Mouse (Mus musculus) cerebellum, adult 2 months (tissue): Measurements from ENCODE around the gene Myadm.

Experiments used
- CTCF ChIP-seq: fragments of 200-500 bp; IDR thresholded peaks from 2 replicates; pipeline ENCODE4 v1.5.1; 2011; ENCODE audit warnings: low read depth, mild to moderate bottlenecking, control low read depth, low read length, moderate library complexity, borderline replicate concordance; ENCODE audit not compliant: insufficient read depth
- POLR2A ChIP-seq: fragments of 200-500 bp; IDR thresholded peaks from 2 replicates; pipeline ENCODE4 v1.6.1; 2011; ENCODE audit warnings: low read length, control low read depth, borderline replicate concordance; ENCODE audit not compliant: insufficient read depth

DNA sequence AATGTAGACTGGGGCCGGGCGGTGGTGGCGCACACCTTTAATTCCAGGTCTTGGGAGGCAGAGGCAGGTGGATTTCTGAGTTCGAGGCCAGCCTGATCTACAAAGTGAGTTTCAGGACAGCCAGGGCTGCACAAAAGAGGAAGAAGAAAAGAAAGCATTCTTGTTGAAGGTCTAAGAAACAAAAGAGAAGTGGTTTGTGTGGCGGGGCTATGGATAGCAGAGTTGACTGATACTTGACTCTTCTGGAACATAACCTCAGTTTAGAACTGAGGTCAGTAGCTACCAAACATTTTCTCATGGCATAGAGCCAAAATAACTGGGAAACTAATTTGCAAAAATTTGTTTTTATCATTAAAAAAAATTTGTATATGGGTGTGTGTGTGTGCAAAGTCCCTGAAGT is 2.8 kb upstream of the Myadm start:
- TF ChIP-seq CTCF (no peak), POLR2A (no peak)
